Mouse (Mus musculus) stomach, embryonic 16.5 days (tissue): ENCODE results near the gene Necab2. TPM values are rescaled to one million over a fixed set of nuclear protein-coding genes. Genes with fewer than 3 reads are reported as not detected.

Source experiments
- ATAC-seq: fragments of 200-750 bp; cut with Nextera tagmentation; 2 replicates; pipeline ENCODE4 v1.8.0; 2017; ENCODE audit warnings: moderate number of reproducible peaks, moderate TSS enrichment; ENCODE audit not compliant: insufficient read depth, low FRiP score
- H3K27ac ChIP-seq: fragments of 300-500 bp; sonication (generic); 2 replicates; pipeline ENCODE4 v1.5.1; 2014; ENCODE audit warnings: low read length
- H3K27me3 ChIP-seq: fragments of 300-500 bp; sonication (generic); 2 replicates; pipeline ENCODE4 v1.6.1; 2014; ENCODE audit warnings: low read length, control low read depth, mixed read lengths; ENCODE audit not compliant: control insufficient read depth, insufficient read depth
- H3K36me3 ChIP-seq: fragments of 300-500 bp; sonication (generic); 2 replicates; pipeline ENCODE4 v1.6.1; 2014; ENCODE audit warnings: low read length; ENCODE audit not compliant: control insufficient read depth, insufficient read depth
- H3K4me1 ChIP-seq: fragments of 300-500 bp; sonication (generic); 2 replicates; pipeline ENCODE4 v1.6.1; 2014; ENCODE audit warnings: low read length, control low read depth, mixed read lengths; ENCODE audit not compliant: control insufficient read depth, insufficient read depth
- H3K4me2 ChIP-seq: fragments of 300-500 bp; sonication (generic); 2 replicates; pipeline ENCODE4 v1.6.1; 2014; ENCODE audit warnings: low read depth, low read length, mixed read lengths
- H3K4me3 ChIP-seq: fragments of 300-500 bp; sonication (generic); replicated peaks from 2 replicates; pipeline ENCODE4 v1.5.1; 2014; ENCODE audit warnings: mild to moderate bottlenecking, low read length
- H3K9ac ChIP-seq: fragments of 300-500 bp; sonication (generic); 2 replicates; pipeline ENCODE4 v1.6.1; 2014; ENCODE audit warnings: low read length
- H3K9me3 ChIP-seq: fragments of 300-500 bp; sonication (generic); replicated peaks from 2 replicates; pipeline ENCODE4 v1.6.1; 2016; ENCODE audit warnings: low read length, control low read depth; ENCODE audit not compliant: control insufficient read depth
- WGBS: fragments of 180-500 bp; shearing (Covaris S2); extraction: QIAGEN DNeasy Blood & Tissue Kit; methylation state at CpG from one replicate; pipeline ENCODE4 v1.1.7; 2014; 5-methylcytosine and 5-hydroxymethylcytosine counted together
- polyA plus RNA-seq: library from polyadenylated mRNA; unstranded; fragments of >200 nt; fragmentation: Nextera tagmentation; extraction: Ambion mirVana; gene quantifications from 2 replicates; pipeline ENCODE4 v1.2.1, GENCODE M21; 2015

The Necab2 gene
- polyA plus RNA-seq, 1 experiment from 2014 or later: 1.5 TPM

GRCm38 (mm10) chr8:119412037-119412734 is 34.3 kb upstream of the Necab2 start:
- WGBS: 61% methylated on average over 10 of the region's 10 CpGs
- H3K27me3 ChIP-seq: no peaks in the 10 kb centered on the region
- ATAC-seq: peak; percentile 2; the same call in 1 of the 2 replicates
- no peaks in the 10 kb centered on the region for H3K9me3 ChIP-seq
- no peak overlapping the region for H3K4me3 ChIP-seq
- H3K4me2 ChIP-seq: peak overlapping the region; percentile 52; the same call in 1 of the 2 replicates
- no peak overlapping the region for H3K27ac ChIP-seq
- H3K9ac ChIP-seq: no peak overlapping the region
- H3K4me1 ChIP-seq: peaks cover 5% of the 10 kb centered on the region; the same call in 1 of the 2 replicates
- H3K36me3 ChIP-seq: no peaks in the 10 kb centered on the region

- Histone ChIP-seq H3K36me3 (no peaks in the 10 kb centered on the region), H3K4me3 (peak overlapping the region; percentile 28), H3K4me2 (peak overlapping the region; percentile 52), H3K27me3 (no peaks in the 10 kb centered on the region), H3K27ac (no peak overlapping the region), H3K4me1 (peaks cover 5% of the 10 kb centered on the region; the same call in 1 of the 2 replicates), H3K9me3 (no peaks in the 10 kb centered on the region), H3K9ac (peak overlapping the region; percentile 65)
- peak; percentile 69; the same call in 1 of the 2 replicates for ATAC-seq
- WGBS: 14% methylated on average over 18 of the region's 18 CpGs
These were observed 33.6 kb upstream of the Necab2 start for GRCm38 (mm10) chr8:119412735-119413498.

- Histone ChIP-seq H3K27me3 (no peaks in the 10 kb centered on the region), H3K9me3 (no peaks in the 10 kb centered on the region), H3K36me3 (no peaks in the 10 kb centered on the region), H3K4me1 (peaks cover 5% of the 10 kb centered on the region; the same call in 1 of the 2 replicates), H3K27ac (no peak overlapping the region), H3K9ac (no peak overlapping the region), H3K4me3 (no peak overlapping the region), H3K4me2 (no peak overlapping the region)
- WGBS: 79% methylated on average over 10 of the region's 10 CpGs
- ATAC-seq: no peak
These were observed 32.9 kb upstream of the Necab2 start for GRCm38 (mm10) chr8:119413605-119414004.

- 61% methylated on average over 7 of the region's 7 CpGs for WGBS
- Histone ChIP-seq H3K9ac (no peak overlapping the region), H3K4me2 (no peak overlapping the region), H3K4me1 (peaks cover 25% of the 10 kb centered on the region), H3K36me3 (no peaks in the 10 kb centered on the region), H3K27me3 (no peaks in the 10 kb centered on the region), H3K4me3 (no peak overlapping the region), H3K9me3 (no peaks in the 10 kb centered on the region), H3K27ac (no peak overlapping the region)
- ATAC-seq: no peak
These were observed 26.2 kb upstream of the Necab2 start for GRCm38 (mm10) chr8:119420318-119420717.

- Histone ChIP-seq H3K9ac (0 out of 2 replicates have a peak overlapping the region, but pooled peaks have one; percentile 5), H3K36me3 (no peaks in the 10 kb centered on the region), H3K27ac (peak overlapping the region; percentile 48; the same call in 1 of the 2 replicates), H3K4me2 (no peak overlapping the region), H3K4me1 (peaks cover 25% of the 10 kb centered on the region), H3K27me3 (no peaks in the 10 kb centered on the region), H3K9me3 (no peaks in the 10 kb centered on the region), H3K4me3 (no peak overlapping the region)
- 64% methylated on average over 9 of the region's 9 CpGs for WGBS
- no peak for ATAC-seq
These were observed 24.9 kb upstream of the Necab2 start for GRCm38 (mm10) chr8:119421603-119422122.

- no peaks in the 10 kb centered on the region for H3K36me3 ChIP-seq
- no peak overlapping the region for H3K4me3 ChIP-seq
- H3K4me2 ChIP-seq: no peak overlapping the region
- H3K4me1 ChIP-seq: peaks cover 25% of the 10 kb centered on the region
- peak overlapping the region; percentile 56; the same call in 1 of the 2 replicates for H3K9ac ChIP-seq
- no peaks in the 10 kb centered on the region for H3K27me3 ChIP-seq
- ATAC-seq: no peak
- H3K27ac ChIP-seq: peak overlapping the region; percentile 48; the same call in 1 of the 2 replicates
- WGBS: 62% methylated on average over 9 of the region's 9 CpGs
- no peaks in the 10 kb centered on the region for H3K9me3 ChIP-seq
These were observed 24.3 kb upstream of the Necab2 start for GRCm38 (mm10) chr8:119422123-119422711.

GRCm38 (mm10) chr8:119423631-119424141 is 22.8 kb upstream of the Necab2 start:
- Histone ChIP-seq H3K36me3 (no peaks in the 10 kb centered on the region), H3K27ac (peak overlapping the region; percentile 81), H3K9ac (peak overlapping the region; percentile 35; the same call in 1 of the 2 replicates), H3K9me3 (no peaks in the 10 kb centered on the region), H3K4me2 (no peak overlapping the region), H3K4me3 (no peak overlapping the region), H3K4me1 (peaks cover 28% of the 10 kb centered on the region), H3K27me3 (no peaks in the 10 kb centered on the region)
- WGBS: 43% methylated on average over 9 of the region's 9 CpGs
- ATAC-seq: no peak

GRCm38 (mm10) chr8:119424199-119424733 is 22.3 kb upstream of the Necab2 start:
- no peaks in the 10 kb centered on the region for H3K36me3 ChIP-seq
- H3K9me3 ChIP-seq: no peaks in the 10 kb centered on the region
- no peak overlapping the region for H3K4me3 ChIP-seq
- H3K9ac ChIP-seq: peak overlapping the region; percentile 35; the same call in 1 of the 2 replicates
- H3K4me1 ChIP-seq: peaks cover 32% of the 10 kb centered on the region
- H3K27me3 ChIP-seq: no peaks in the 10 kb centered on the region
- no peak overlapping the region for H3K4me2 ChIP-seq
- WGBS: 74% methylated on average over 10 of the region's 10 CpGs
- peak overlapping the region; percentile 81 for H3K27ac ChIP-seq
- no peak for ATAC-seq
